Comparison of ENCODE assay signal across 22 mouse cellular contexts in genomic region chr4:149641956-149642355, GRCm38 (mm10).
"Had no signal": no experiment of that assay in that cellular context is flagged by ENCODE, and none has a peak within 500 bp of the region (broad histone marks: within the 10 kb centered on the region; RNA-seq: fewer than 3 reads in every experiment).

No protein-coding gene starts in this region.

- H3K27me3 ChIP-seq: heart, embryonic 13.5 days; heart, embryonic 15.5 days; hindbrain, embryonic 12.5 days; hindbrain, embryonic 15.5 days; limb, embryonic 13.5 days; limb, embryonic 15.5 days; liver, embryonic 12.5 days had no signal

- H3K27ac ChIP-seq: heart, adult 2 months; heart, embryonic 13.5 days; heart, embryonic 15.5 days; hindbrain, embryonic 12.5 days; hindbrain, embryonic 15.5 days; hindbrain, postnatal 0 days; limb, embryonic 13.5 days; limb, embryonic 15.5 days; liver, embryonic 12.5 days; liver, embryonic 14.5 days had no signal

- H3K9ac ChIP-seq: heart, embryonic 13.5 days; heart, embryonic 15.5 days; hindbrain, embryonic 12.5 days; hindbrain, embryonic 15.5 days; limb, embryonic 13.5 days; limb, embryonic 15.5 days; liver, embryonic 12.5 days; liver, embryonic 14.5 days had no signal

- H3K4me2 ChIP-seq: heart, embryonic 11.5 days; heart, embryonic 13.5 days; heart, embryonic 15.5 days; hindbrain, embryonic 12.5 days; hindbrain, embryonic 15.5 days; limb, embryonic 13.5 days; limb, embryonic 15.5 days; liver, embryonic 12.5 days had no signal

- ATAC-seq: hindbrain, postnatal 0 days; liver, embryonic 12.5 days had no signal

- H3K4me3 ChIP-seq: heart, adult 2 months; heart, embryonic 13.5 days; heart, embryonic 15.5 days; hindbrain, embryonic 12.5 days; hindbrain, embryonic 15.5 days; limb, embryonic 13.5 days; limb, embryonic 15.5 days; liver, embryonic 12.5 days had no signal

- DNase-seq: gastrocnemius, postnatal 14 days; gastrocnemius, postnatal 36 days; heart, adult 11 months; heart, adult 2 months; heart, postnatal 14 days; heart, postnatal 36 days; kidney, adult 11 months; kidney, adult 2 months; kidney, adult 9 months; layer of hippocampus, adult 9-11 months; layer of hippocampus, postnatal 36 days; left cerebral cortex, postnatal 4 days had no signal

- H3K9me3 ChIP-seq: heart, embryonic 13.5 days; heart, embryonic 15.5 days; hindbrain, embryonic 12.5 days; hindbrain, embryonic 15.5 days; limb, embryonic 13.5 days; limb, embryonic 15.5 days; liver, embryonic 12.5 days had no signal

- H3K4me1 ChIP-seq: heart, embryonic 13.5 days; heart, embryonic 15.5 days; hindbrain, embryonic 12.5 days; hindbrain, embryonic 15.5 days; limb, embryonic 13.5 days; limb, embryonic 15.5 days had no signal
